Mouse (Mus musculus) kidney, adult 2 months (tissue): ENCODE data around the gene Exosc1.

Source experiments
- CTCF ChIP-seq: fragments of 200-500 bp; conservative IDR thresholded peaks from 2 replicates; pipeline ENCODE4 v1.5.1; 2011; ENCODE audit warnings: low read depth, mild to moderate bottlenecking, control low read depth, low read length, moderate library complexity, mixed read lengths; ENCODE audit not compliant: insufficient read depth, insufficient read length
- POLR2A ChIP-seq: fragments of 200-500 bp; IDR thresholded peaks from one replicate; pipeline ENCODE4 v1.6.1; 2011; ENCODE audit warnings: low read depth, low read length, control low read depth

DNA sequence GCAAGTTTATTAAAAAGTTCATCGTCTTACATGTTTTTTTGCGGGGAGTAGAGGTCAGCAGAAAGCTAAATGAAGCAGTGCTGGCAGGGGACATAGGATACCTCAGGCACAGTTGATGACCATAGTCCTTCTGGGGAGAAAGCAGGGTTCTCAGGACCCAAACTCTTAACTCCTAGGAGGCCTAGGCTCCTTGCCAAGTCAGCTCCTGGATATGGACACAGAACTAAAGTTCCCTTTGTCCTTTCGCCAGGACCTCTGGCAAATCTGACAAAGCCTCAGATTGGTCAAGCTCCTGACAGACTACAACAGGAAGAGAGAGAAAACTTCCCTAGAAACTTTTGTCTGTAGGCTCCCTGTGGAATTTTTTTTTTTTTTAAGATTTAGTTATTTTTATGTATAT is 24.5 kb downstream of the Exosc1 start:
- TF ChIP-seq CTCF (no peak), POLR2A (no peak)
